In genomic region chr1:33537948-33538347, GRCm38 (mm10) we compare ENCODE assay signal across 30 mouse cellular contexts.
"Had no signal": no experiment of that assay in that cellular context is flagged by ENCODE, and none has a peak within 500 bp of the region (broad histone marks: within the 10 kb centered on the region; RNA-seq: fewer than 3 reads in every experiment).

No protein-coding gene starts in this region.

- H3K4me2 ChIP-seq: limb, embryonic 12.5 days; limb, embryonic 13.5 days; limb, embryonic 15.5 days; liver, embryonic 11.5 days; liver, embryonic 12.5 days; liver, embryonic 13.5 days; liver, embryonic 15.5 days; lung, embryonic 14.5 days; lung, embryonic 15.5 days; midbrain, embryonic 12.5 days; midbrain, embryonic 13.5 days; midbrain, embryonic 15.5 days; neural tube, embryonic 12.5 days had no signal

- H3K27me3 ChIP-seq: limb, embryonic 12.5 days; limb, embryonic 13.5 days; limb, embryonic 15.5 days; liver, embryonic 12.5 days; liver, embryonic 13.5 days; liver, embryonic 15.5 days; lung, embryonic 15.5 days; megakaryocyte, embryonic 14.5 days; midbrain, embryonic 12.5 days; midbrain, embryonic 13.5 days; midbrain, embryonic 15.5 days; neural tube, embryonic 12.5 days had no signal

- H3K27ac ChIP-seq: limb, embryonic 10.5 days; limb, embryonic 12.5 days; limb, embryonic 13.5 days; limb, embryonic 15.5 days; liver, embryonic 12.5 days; liver, embryonic 13.5 days; liver, embryonic 14.5 days; liver, embryonic 15.5 days; lung, embryonic 15.5 days; macrophage; midbrain, embryonic 10.5 days; midbrain, embryonic 12.5 days; midbrain, embryonic 13.5 days; midbrain, embryonic 15.5 days; neural tube, embryonic 12.5 days had no signal

- ATAC-seq: liver, embryonic 12.5 days; liver, postnatal 0 days; lung, postnatal 0 days; midbrain, embryonic 13.5 days; midbrain, embryonic 15.5 days; midbrain, embryonic 16.5 days had no signal

- DNase-seq: left cerebral cortex, postnatal 4 days; liver; liver, embryonic 13.5 days; liver, postnatal 0 days; lung, adult 18-20 months; lung, adult 2 months; lung, embryonic 14.5 days; lung, postnatal 10 days; lung, postnatal 14 days; lung, postnatal 36 days; lung, postnatal 4 days had no signal

- H3K4me1 ChIP-seq: limb, embryonic 10.5 days; limb, embryonic 12.5 days; limb, embryonic 13.5 days; limb, embryonic 15.5 days; liver, embryonic 15.5 days; lung, embryonic 15.5 days; midbrain, embryonic 10.5 days; midbrain, embryonic 12.5 days; midbrain, embryonic 13.5 days; midbrain, embryonic 15.5 days; neural tube, embryonic 12.5 days had no signal

- H3K9me3 ChIP-seq: limb, embryonic 10.5 days; limb, embryonic 15.5 days; liver, embryonic 15.5 days; lung, embryonic 15.5 days; midbrain, embryonic 12.5 days; midbrain, embryonic 13.5 days; midbrain, embryonic 15.5 days; neural tube, embryonic 12.5 days had no signal

- H3K4me3 ChIP-seq: limb, embryonic 10.5 days; limb, embryonic 12.5 days; limb, embryonic 13.5 days; limb, embryonic 15.5 days; liver, embryonic 12.5 days; liver, embryonic 13.5 days; liver, embryonic 15.5 days; lung, embryonic 15.5 days; megakaryocyte, embryonic 14.5 days; midbrain, embryonic 10.5 days; midbrain, embryonic 12.5 days; midbrain, embryonic 13.5 days; midbrain, embryonic 15.5 days; myocyte; neural tube, embryonic 12.5 days had no signal

- H3K9ac ChIP-seq: limb, embryonic 12.5 days; limb, embryonic 13.5 days; limb, embryonic 15.5 days; liver, embryonic 12.5 days; liver, embryonic 13.5 days; liver, embryonic 14.5 days; liver, embryonic 15.5 days; liver, postnatal 0 days; lung, embryonic 14.5 days; lung, embryonic 15.5 days; midbrain, embryonic 12.5 days; midbrain, embryonic 13.5 days; midbrain, embryonic 15.5 days; neural tube, embryonic 12.5 days had no signal

- H3K36me3 ChIP-seq: limb, embryonic 15.5 days; lung, embryonic 15.5 days; midbrain, embryonic 12.5 days; midbrain, embryonic 13.5 days; midbrain, embryonic 15.5 days; neural tube, embryonic 12.5 days had no signal
